Mouse (Mus musculus): Measurements from ENCODE around the gene Ddx28.

Gene Ddx28

DNA sequence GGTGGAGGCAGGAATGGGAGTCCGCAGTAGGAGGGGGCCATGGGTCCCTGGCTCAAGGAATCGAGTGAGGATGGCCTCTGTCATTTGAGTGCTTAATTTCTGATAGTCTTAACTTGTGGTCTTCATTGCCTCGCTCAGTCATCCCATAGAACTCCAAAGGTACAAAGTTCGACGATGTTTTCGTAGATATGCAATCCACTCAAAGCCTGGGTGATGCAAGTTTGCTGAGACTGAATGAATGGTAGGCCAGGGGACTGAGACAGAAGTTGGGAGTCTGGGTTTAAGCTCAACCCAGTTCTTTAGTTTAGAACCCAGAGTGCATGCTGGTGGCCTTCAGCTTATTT lies at the start of gene Ddx28:
TSS of gene Ddx28 (minus strand) at position 240 of the 344 bp plus-strand sequence.
- in situ Hi-C loops (cut with MboI): no loop called here

DNA sequence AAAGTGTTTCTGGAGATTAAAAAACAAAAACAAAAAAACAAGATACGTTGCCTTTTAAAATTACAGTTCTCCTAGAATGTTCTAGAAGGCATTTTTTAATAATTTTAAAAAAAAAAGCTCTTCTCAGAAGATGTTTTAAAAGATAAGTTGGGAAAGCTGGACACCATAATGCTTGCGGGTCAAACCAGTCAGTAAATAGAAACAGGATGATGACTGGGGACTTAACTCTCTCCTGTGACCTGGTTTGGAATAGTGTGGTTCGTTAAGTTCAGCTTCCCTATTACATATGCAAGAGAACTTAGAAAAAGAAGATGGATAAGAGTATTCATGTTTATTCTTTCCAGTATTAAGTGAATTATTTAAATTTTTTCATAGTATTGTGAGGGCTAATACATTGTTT lies 48.8 kb upstream of the Ddx28 start:
- in situ Hi-C loops (cut with MboI): no loop called here

DNA sequence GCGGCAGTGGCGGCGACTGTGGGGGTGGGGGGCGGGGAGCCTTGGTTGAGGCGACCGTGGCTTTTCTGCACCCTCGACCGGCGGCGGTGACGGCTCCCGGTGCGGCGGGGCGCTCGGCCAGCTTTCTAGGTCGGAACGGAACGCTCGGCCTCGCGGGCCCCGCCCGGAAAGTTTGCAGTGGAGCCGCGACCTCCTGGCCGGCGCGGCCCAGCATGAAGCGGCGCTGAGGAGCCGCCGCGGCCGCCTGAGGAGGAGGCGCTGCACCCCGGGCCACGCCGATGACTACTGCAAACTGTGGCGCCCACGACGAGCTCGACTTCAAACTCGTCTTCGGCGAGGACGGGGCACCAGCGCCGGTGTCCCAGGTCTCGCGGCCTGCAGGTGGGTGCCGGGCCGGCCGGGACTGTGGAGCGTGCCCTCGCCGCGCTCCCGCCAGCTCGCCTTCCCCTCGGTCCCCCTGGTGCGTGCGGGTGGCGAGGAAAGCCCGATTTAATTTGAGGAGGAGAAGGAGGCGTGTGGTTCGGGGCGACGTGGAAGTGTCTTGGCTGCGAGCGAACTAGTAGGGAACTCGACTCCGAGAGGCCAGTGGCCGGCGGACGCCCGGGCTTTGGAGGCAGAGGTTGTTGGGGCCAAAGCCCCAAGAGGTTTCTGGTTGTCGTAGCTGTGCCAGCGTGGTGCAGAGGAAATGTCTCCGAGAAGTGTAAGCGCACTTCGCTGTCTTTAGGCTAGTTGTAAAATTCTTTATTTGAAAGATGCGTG lies 48.1 kb upstream of the Ddx28 start:
- in situ Hi-C loops (cut with MboI): no loop called here

DNA sequence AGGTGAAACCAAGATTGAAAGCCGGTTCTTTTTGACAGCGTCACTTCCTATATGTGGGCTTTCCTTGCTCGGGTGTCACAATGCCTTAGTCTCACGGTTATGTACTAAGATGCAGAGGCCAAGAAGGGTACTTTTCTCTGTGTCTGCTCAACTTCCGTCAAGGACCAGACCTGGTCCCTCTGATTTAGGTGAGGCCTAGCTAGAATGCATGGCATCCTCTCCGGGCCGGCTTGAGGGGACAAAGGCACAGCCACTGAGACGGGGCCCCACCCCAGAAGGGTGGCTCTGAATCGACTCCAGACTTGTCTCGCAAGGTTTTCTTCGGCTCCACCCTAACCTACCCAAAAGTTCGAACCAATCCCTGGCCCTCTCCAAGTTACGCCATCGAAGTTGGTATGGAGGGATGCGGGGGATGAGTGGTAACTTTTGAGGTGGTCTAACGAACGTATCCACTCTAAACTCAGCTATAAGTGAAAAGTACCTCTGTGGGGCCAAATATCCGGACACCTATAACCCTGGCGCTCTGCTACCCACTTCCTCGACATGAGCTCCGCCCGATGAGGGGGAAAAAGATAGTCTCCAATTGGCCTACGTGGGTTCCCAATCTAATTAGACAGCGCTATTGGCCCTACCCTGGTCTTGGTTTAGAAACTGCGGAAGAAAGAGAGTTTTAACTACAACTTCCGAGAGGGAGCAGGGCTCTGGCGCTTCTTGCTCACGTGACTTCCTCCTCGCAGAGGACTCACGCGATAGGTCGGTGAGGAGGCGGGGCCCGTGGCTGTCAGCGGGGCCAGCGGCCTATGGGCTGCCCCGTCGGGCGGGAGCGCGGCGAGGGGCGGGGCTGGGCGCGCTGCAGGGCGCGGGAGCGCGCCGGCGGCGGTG lies 47.3 kb upstream of the Ddx28 start, which contains the start of gene Nfatc3:
TSS of gene Nfatc3 (plus strand) at position 110 of the 882 bp plus-strand sequence.
- in situ Hi-C loops (cut with MboI): no loop called here

DNA sequence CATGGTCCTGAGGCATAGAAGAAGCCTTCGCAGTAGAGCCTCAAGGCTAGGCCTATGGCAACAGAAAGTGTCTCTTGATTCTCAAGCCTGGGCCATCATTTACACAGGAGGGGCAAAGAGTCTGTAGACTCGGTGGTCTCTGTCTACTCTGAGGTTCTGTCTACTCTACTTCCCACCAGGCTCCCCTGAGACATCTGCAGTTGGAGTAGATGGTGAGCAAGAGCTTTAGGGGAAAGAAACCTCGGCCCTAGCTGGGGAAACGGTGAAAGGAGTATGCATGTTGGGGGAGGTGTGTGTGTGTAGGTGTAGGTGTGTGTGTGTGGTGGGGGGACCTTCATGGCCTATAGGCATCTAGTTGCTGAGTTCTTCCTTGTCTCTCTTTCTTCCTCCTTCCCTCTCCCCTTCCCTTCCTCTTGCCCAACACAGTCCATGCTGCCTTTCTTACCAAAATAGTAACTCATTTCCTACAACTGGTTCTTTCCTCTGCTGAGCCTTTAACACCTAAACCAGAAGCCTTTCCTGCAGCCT lies 44.8 kb upstream of the Ddx28 start:
- in situ Hi-C loops (cut with MboI): no loop called here

DNA sequence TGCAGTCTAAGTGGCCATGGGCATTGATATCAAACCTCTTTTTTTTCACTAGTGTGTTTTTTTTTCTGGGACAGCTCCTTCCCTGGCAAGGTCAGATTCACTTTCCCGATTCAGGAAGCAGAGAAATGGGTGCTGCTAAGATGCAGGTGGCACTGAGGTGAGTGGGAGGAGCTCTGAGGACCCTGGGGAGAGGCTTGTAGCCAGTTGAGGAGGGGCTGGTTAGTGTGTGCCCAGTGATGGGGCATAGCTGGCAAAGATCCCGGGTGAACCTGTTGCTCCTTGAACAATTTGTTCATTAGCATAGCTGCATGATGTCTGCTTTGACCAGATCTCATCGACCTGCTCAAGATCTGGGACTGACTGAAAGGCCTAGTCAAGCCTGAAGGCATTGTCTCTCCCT lies 43.4 kb upstream of the Ddx28 start:
- in situ Hi-C loops (cut with MboI): no loop called here

DNA sequence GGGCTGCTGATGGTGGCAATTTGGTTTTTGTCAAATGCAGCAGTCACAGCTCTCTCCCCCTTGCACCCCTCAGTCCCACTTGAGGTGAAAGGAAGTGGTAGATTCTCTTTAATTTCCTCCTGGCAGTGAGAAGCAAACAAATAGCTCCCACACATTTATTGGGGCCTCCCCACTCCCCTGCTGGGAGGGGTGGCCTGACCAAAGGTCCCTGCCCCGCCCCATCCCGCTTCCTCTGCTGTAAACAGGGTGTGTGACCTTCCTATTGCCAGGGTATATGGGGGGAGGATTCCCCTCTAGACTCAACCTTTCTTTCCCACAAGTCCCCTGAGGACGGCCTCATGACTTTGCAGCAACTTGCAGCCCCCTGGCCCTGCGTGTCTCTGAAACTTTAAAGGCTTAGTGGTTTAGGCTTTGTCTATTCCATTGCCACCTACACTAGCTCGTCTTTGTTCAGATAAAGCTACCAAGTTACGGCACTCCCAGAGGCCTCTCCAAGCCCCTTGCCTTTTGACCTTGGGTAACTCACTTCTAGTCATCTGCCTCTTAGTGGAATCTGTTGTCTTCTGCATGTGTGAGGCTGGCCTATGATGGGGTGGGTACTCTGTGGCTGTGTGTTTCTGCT lies 42.6 kb upstream of the Ddx28 start:
- in situ Hi-C loops (cut with MboI): no loop called here

DNA sequence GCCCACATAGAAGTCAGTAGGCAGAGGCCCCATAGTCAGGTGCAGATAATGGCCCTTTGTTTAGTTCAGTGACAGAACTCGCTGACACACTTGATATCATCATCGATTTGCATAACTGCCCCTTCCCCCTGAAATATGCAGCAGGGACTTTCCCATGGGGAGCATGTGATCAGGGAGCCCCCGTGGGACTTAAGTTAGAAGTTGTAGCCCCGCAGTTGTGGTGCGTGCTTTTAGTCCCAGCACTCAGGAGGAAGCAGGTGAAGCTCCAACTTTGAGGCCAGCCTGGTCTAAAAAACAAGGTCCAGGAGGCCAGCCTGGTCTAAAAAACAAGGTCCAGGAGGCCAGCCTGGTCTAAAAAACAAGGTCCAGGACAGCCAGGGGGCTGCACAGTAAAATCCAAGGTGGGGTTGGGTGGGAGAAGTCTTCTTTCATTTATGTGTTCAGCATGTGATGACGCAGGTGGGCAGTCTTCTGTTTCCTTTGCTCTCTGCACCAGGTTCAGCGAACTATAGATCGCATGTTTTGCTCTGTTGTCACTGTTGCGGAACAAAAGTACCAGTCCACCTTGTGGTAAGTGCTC lies 40.9 kb upstream of the Ddx28 start:
- in situ Hi-C loops (cut with MboI): no loop called here

DNA sequence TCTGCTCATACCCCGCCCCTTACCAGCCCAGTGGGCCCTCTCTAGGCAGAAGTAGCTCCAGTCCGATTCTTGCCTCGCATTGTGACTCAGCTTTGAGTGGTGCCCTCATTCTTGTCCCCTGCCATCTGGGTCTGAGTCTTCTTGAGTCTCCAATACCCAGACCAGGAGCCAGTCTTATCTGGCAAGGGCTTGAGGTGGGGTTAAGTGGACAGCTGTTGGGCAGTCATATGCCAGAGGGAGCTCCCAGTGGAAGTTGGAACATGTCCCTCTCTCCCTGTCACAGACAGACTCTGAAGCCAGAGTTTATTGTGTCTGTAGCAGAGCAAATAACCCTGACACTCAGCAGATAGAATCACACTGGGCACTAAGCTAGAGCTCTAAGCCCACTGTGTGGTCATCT lies 39.4 kb upstream of the Ddx28 start:
- in situ Hi-C loops (cut with MboI): no loop called here

DNA sequence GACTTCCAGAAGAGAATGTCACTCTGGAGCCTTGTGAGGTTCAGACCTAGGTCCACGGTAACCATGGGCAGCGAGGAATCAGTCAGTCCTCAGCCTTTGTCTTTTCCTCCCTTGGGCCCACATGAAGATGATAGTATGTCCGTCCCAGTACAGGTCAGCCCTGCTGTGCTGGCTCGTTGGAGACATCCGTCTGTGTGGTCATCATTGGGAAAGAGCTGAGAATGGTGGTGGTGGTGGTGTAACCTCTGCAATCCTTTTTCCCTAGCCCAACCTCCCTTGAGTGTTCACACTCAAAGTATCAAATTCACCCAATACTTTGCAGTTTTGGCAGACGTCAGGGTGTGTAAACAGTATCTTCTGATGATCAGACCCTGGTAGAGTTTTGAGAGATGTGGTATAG lies 38.2 kb upstream of the Ddx28 start:
- in situ Hi-C loops (cut with MboI): no loop called here

DNA sequence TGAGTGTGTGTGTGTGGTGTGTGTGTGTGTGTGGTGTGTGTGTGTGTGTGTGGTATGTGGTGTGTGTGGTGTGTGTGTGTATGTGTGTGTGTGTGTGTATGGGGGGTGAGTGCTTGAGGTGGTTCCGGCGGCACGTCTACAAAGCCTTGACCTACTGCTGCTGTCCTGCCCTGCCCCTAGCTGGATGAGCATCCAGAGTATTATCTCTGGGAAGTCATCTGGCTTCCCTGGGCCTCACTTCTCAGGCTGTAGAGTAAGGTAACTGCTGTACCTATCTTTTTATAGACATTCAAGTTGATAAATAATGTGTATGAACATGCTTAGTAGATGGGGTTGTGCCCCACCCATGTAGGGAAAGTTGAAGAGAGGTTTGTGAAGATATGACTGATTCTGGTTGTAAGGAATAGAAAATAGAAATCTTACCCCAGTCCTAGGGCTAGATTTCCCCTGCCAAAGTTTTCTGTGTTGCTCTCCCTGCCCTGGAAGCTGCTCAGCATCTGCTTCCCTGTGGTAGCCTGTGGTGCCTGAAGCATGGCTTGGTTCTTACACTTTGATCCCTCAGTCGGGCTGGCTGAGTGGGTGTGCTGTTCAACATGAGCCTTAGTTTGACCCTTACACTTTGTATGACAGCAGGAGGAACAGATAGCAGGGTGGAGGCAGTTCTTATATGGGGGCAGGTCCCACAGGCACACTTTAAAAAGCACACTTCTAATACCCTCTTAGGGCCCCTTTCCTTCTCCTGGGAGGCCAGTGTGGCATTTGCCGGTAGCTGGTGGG lies 36.4 kb upstream of the Ddx28 start:
- in situ Hi-C loops (cut with MboI): no loop called here

DNA sequence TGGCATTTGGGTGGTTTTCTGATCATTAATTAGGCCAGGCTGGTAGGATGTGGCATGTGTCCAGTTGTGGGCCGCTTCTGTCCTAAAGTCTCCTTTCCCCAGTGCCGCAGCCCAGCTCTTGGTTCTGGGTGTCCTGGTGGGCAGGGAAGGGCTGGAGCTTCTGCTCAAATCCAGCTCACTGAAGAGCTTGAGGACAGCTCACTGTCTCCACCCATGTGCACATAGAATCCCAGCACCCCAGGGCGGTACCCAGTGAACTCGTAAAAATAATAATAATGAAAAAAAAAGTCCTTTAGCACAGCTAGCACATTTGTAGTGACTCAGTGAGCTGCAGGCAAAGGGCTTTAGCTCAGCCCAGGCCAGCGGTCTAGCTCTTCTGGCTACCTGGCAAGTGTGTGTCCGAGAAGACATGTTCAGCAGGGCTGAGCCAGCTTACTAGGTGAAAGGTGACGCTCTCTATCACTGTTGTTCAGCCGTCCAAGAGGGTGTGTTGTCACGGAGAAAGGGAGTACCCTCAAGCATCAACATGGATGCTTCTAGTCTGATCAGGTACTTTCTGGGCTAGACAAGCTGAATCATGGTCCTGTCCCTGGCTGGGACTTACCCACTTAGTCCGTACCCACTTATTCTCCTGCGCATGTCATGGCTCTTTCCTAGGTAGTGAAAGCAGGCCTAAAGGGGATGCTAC lies 35.3 kb upstream of the Ddx28 start:
- in situ Hi-C loops (cut with MboI): no loop called here

DNA sequence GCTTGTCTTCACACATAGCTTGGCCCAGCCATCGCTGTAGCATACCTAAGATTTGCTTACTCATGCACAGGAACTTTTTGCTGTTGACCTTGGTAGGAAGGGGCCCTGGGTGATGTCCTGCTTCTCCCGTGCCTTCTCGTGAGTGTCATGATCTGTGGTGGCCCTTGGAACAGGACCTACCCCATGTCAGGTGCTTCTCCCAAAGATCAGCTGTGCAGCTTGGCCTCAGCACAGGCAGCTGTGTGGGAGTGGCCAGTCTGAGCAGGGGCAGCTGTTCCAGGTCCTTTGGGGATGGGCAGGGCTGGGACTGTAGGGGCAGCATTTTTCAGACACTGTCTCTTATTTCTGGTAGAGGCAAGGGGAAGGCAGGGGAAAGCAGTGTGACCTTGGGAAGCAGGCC lies 32.5 kb upstream of the Ddx28 start:
- in situ Hi-C loops (cut with MboI): no loop called here

DNA sequence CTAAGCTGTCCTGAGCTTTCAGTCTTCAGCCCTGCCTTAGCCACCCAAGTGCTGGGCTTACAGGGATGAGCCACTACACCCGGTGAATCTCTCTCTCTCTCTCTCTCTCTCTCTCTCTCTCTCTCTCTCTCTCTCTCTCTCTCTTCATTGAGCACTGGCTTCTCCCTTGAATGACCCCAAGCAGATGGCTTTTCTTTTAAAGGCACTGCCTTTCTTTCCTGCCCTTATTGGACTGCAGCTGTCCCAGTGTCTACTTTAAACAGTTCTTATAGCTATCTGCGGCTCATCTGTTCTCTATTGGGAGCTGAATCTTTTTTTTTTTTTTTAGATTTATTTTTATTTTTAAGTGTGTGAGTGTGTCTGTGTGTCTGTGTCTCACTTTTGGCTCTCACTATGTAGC lies 31.4 kb upstream of the Ddx28 start:
- in situ Hi-C loops (cut with MboI): no loop called here

DNA sequence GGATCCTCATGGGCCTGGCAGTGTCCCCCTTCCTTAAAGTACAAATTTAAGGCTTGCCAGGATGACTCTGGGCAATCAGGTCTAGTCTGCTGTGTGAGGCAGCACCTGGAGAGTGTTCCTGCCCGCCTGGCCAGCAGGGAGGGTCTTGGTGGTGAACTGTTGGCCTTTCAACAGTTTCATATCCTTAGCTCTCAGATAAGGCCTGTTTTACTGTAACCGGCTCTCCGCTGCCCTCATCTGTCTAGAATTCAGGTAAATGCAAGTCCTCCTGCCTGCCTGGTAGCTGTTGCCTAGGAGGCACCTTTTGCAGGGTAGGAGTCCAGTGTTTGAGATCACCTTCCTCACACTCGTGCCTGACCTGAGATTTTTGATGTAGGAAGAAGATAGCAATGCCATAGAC lies 28.5 kb upstream of the Ddx28 start:
- in situ Hi-C loops (cut with MboI): no loop called here

DNA sequence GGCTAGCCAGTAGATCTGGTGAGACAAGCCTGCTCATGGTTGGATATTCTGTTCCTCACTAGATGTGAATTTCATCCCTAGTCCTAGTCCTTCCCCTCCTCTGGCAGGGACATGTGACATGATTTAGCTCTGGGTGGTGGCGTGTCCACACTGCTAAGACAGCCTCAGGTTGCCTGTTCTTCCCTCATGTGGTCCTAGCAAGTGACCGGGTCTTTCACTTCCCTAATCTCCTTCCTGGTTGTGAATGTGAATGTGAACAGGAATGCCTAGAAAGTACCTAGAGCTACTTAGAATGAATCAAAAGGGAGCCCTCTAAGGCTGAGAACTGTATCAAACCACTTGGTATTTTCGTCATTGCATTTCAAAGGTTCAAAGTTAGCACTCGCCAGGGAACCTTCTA lies 27.9 kb upstream of the Ddx28 start:
- in situ Hi-C loops (cut with MboI): no loop called here

DNA sequence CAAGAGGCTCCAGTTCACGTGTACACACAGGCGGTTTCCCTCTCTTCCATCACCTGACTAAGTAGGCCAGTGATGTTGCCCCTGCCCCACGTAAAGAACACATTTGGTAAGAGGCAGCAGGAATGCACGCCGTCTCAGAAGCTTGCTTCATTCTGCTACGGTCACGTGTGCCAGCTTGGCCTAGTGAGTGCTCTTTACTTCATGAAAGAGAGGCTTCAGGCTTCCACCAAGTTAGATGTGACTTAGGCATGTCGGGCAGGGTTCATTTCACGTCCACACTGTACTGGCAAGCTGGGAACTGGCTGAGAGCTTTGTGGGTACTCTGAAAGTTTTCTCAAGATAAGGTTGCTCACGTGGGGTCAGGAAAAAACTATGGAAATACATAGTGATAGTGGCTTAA lies 27.0 kb upstream of the Ddx28 start:
- in situ Hi-C loops (cut with MboI): no loop called here

DNA sequence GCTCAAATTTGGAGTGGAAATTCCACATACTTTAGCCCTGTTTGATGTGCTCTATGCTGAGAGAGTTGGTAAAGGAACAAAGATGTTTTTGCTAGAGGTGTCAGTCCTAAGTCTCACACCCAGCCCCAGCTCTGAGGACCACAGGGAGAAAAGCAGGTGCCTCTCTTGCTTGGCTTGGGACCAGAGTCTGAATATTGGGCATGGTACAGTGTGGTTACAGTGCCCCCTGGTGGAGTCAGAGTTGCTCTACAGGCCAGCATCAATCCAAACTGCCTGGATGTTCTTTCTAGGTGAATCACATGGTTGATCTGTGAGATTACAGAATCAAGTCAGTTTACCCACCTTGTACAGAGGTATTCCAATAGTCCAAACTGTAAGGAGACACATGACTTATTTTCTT lies 10.8 kb upstream of the Ddx28 start:
- in situ Hi-C loops (cut with MboI): no loop called here

DNA sequence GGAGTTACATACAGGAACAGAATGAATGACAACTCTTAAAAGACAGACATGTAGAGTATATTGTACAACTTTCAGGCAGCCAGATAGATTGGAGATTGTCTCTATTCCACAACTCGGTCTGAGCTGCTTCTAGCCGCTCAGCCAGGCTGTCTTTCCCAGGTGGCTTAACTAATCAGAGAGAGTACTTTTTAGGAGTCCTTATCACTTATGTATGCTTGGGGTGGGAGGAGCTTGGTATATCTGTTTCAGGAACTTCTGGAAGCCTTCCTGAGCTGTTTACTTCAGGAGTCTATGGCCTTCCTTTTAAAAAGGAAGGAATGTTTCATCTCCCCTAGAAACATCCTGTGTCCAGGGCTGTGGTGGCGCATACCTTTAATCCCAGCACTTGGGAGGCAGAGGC lies 6.4 kb upstream of the Ddx28 start:
- in situ Hi-C loops (cut with MboI): no loop called here

DNA sequence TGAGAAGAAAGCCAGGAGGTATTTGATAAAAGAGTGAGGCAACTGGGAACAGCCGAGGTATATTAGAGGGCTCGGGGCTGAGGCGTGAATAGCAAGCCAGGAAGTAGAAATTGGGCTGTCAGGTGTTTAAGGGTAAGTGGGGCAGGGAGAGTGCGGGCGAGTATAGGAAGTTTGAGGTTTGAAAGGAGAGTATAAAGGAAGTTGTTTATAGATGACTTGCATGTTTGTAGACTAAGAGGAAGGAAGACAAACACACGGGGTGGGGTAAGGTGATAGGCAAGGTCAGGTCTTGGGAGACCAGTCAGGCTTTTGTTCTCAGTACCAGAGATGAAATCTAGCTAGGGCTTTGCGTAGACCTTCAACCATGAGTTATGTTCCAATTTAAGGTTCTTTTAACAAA lies 5.4 kb upstream of the Ddx28 start:
- in situ Hi-C loops (cut with MboI): no loop called here

DNA sequence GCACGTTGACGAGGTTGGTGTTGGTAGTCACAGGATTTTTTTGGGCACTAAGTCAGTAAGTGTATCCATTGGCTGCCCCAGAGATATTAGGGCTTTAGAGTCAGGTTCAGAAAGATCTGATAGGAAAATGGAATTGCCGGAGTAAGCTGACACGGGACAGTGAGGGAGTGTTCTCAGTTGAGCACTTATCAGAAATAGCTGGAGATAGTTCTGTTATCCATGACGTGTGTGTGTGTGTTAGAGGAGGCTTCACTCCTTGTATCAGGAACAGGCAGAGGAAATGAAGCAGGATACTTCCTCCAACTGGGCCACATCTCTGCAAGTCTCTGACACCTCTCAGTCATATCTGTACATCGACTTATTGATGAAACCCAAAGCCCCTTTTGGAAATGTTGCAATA lies 4.6 kb upstream of the Ddx28 start:
- in situ Hi-C loops (cut with MboI): no loop called here
